Mouse (Mus musculus): ENCODE measurements around the gene Foxf1. TPM values are rescaled to one million over a fixed set of nuclear protein-coding genes. Genes with fewer than 3 reads are reported as not detected.

Gene Foxf1
- total RNA-seq, 2 experiments from 2014 or later, result not detected

DNA sequence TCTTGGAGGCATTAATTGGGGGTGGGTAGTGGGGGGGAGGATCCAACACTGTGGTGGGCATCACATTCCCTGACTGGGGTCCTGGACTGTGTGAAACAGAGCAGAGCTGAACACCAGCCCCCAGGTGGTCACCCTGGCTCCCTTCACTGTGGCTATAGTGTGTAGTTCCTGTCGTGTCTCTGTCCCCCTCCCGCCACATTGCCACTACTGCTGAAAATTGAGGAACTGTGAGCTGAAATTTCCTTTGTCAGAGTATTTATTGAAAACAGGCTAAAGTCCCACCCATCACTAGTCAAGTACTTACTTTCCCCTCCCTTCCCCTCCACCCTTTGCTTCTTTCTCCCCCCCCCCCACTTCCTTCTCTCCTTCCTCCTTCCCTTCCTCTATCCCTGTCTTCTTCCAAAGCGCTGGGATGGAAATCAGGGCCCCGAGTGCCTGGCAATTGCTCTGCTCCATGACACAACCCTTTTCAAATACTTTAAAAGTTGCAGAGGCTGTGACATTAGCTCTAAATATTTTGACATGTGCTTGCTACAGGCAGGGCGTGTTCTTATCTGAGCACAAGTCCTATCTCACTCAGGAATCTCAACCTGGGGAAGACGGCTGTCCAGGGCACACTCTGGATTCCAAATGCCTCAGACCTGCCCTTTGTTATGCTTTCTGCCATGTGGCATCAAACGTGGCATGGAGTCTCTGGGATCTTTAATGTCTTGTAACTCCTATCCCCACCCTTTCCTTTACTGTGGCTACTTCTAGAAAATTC lies 27.1 kb downstream of the Foxf1 start:
- ATAC-seq (ENCODE audit: poor library complexity, severe bottlenecking), result no peak

GRCm38 (mm10) chr8:121113261-121113660 lies 29.1 kb downstream of the Foxf1 start:
- peak; percentile 97 for ATAC-seq (ENCODE audit: poor library complexity, severe bottlenecking)

GRCm38 (mm10) chr8:121115136-121115535 lies 30.9 kb downstream of the Foxf1 start:
- ATAC-seq (ENCODE audit: poor library complexity, severe bottlenecking), result no peak

DNA sequence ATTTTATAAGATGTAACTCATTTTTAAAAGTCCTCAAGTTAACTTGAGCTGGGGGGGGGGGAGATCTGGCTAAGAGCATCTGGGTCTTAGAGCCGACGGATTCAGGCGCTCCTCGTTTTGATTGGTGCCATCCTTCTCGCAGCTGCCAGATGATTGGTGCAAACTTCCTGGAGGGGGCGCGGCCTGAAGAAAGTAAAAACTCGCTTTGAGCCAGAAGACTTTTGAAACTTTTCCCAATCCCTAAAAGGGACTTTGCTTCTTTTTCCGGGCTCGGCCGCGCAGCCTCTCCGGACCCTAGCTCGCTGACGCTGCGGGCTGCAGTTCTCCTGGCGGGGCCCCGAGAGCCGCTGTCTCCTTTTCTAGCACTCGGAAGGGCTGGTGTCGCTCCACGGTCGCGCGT lies 31.8 kb downstream of the Foxf1 start, which contains the start of gene Foxc2:
Gene Foxc2 (plus strand): TSS at position 224 of the 400 bp plus-strand sequence.
- ATAC-seq (ENCODE audit: poor library complexity, severe bottlenecking), result no peak

DNA sequence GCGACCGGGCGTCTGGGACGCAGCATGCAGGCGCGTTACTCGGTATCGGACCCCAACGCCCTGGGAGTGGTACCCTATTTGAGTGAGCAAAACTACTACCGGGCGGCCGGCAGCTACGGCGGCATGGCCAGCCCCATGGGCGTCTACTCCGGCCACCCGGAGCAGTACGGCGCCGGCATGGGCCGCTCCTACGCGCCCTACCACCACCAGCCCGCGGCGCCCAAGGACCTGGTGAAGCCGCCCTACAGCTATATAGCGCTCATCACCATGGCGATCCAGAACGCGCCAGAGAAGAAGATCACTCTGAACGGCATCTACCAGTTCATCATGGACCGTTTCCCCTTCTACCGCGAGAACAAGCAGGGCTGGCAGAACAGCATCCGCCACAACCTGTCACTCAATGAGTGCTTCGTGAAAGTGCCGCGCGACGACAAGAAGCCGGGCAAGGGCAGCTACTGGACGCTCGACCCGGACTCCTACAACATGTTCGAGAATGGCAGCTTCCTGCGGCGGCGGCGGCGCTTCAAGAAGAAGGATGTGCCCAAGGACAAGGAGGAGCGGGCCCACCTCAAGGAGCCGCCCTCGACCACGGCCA lies 32.5 kb downstream of the Foxf1 start:
- ATAC-seq (ENCODE audit: poor library complexity, severe bottlenecking), result no peak

GRCm38 (mm10) chr8:121117186-121117651 lies 33.0 kb downstream of the Foxf1 start:
- ATAC-seq (ENCODE audit: poor library complexity, severe bottlenecking), result no peak

- no peak for ATAC-seq (ENCODE audit: poor library complexity, severe bottlenecking)
Measured at GRCm38 (mm10) chr8:121117906-121118305, 33.7 kb downstream of the Foxf1 start.

- ATAC-seq (ENCODE audit: poor library complexity, severe bottlenecking), result no peak
Measured at GRCm38 (mm10) chr8:121118634-121119420, 34.6 kb downstream of the Foxf1 start.

DNA sequence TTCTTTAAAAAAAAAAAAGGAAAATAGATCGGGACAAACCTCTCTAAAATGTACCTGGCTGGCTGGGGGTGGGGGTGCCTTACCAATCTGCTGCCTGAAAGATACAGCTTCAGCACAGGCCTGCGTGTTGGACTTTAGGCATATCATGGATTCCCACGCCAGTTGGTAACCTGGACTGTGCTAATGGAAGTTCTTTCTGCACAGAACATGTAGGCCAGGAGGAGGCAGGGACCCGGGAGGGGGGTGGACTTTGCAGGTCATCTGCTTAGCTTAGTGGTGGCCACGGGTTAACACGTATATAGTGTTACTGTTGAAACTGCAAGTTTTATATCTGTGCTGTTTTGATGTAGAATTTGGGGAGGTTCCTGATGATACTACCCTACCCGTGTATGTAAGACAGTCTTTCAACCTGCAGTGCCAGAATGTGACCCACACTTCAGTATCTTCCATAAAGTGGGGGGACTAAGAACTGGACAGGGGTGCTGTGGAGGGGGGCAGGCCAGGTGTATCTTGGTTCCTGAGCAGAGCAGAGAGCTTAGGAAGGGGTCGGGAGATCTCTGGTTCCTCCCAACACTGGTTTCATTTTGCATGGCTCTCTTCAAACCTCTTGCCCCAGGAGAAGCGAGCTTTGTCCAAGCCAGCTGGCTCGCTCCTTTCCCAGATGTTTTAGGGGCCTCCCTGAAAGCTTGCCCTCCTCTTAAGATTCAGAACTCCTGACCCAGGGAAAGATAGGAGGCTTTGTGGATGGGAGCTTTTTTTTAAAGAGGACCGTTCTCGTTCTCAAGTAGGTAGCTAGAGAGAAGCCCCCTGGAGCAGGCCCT lies 35.7 kb downstream of the Foxf1 start:
- no peak for ATAC-seq (ENCODE audit: poor library complexity, severe bottlenecking)

DNA sequence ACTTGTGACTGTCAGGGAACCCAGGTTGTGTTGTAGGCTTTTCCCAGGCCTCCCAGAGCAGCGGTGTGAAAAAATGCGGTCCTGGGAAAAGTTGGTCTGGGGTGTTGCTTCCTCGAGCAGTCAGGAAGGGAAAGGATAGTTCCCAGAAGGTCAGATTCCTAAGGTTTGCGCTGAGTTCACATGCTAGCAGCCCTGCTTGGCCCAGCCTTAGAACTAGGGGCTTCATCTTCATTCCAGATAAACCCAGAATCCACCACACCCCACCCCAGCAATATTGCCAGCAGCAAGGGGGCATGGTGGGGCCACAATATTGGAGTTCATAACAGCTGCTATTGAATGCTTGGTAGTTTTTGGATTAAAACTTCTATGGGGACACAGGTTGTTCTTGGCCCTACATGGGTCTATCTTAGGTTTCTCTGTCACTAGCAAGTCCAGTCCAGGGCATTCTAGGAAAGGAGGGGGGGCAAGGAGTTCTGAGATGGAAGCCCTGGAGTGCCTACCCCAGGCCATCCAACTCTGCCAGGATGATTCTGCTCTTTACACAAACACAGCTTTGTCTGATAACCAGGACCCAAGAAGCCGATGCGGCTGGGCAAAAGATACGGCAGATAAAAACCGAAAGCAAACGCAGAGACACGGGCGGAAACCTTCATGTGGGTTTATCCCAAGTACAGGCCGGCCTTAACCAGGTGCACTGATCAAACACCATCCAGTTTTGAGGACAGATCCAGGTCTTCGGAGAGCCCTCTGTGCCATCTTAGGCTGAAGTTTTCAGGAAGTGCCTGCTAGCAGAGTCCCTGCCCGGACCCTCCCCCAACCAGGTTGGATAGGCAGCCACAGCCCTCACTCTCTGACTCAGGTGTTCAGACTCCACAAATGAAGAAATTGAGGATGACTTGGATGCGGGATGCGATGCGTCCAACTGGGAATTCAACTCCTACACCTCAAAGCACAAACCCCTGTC lies 36.6 kb downstream of the Foxf1 start:
- no peak for ATAC-seq (ENCODE audit: poor library complexity, severe bottlenecking)

DNA sequence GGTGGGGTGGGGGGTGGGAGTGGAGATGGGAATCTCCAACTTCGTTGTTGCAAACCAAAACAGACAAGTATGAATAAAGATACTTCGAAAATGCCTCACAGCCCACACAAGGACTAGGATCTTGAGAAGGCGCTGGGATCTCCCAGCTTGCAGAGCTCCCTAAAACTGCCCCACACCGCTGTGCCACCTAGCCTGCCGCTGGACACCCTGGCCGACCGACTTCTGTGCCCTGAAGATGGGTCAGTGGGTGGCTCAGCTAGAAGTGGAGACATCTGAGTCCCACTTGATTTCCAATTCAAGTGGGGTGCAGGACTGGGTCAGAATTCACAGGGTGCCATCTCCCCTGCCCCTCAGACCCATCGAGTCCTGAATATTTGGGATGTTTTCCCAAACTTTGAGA lies 37.5 kb downstream of the Foxf1 start:
- ATAC-seq (ENCODE audit: poor library complexity, severe bottlenecking), result no peak

DNA sequence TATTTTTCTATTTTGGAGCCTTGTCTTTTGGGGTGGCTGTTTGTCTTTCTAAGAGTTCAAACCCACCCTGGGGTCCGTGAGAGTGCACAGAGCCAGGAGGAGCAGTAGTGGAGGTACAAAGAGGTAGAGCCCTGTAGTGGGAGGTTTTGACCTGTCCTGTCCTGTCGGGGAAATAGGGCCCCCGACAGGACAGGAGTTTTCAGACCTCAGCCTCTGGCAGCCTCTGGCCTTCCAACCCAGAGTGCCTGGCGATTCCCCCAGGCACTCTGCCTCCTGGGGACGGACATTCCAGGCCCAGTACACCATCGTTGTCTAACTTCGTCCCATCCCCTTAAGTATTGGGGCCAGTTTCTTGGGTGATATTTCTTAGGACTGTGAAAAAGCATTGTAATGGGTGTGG lies 38.2 kb downstream of the Foxf1 start:
- no peak for ATAC-seq (ENCODE audit: poor library complexity, severe bottlenecking)

GRCm38 (mm10) chr8:121123113-121123512 lies 38.9 kb downstream of the Foxf1 start:
- ATAC-seq (ENCODE audit: poor library complexity, severe bottlenecking), result no peak

GRCm38 (mm10) chr8:121124547-121125239 lies 40.5 kb downstream of the Foxf1 start:
- no peak for ATAC-seq (ENCODE audit: poor library complexity, severe bottlenecking)

DNA sequence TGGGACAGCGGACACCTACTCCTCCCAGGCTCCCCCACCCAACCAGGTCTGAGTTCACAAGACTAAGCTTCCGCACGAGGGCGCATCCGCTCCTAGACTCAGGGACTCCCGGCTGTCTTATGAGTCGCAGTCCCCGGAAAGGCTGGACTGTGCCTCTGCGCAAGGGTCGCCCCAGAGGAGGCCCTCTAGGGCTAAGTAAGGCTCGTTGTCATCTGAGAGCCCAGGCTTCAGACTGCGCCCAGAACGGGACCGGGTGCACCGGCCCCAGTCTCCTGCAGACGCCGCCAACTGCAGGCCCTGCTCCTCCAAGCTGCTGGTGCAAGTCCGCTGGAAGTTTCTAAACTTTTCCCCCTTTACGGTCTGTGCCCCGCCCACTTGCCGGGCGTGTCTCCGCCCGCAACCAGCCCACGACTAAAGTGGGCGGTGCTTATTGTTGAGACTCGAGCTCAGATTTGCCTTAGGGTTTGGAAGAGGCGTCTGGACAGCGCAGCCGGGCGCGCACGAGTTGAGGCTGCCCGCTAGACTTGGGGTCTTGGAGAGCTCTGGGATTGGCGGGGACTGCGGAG lies 41.2 kb downstream of the Foxf1 start:
- ATAC-seq (ENCODE audit: poor library complexity, severe bottlenecking), result peak; percentile 43; the same call in 1 of the 2 replicates

DNA sequence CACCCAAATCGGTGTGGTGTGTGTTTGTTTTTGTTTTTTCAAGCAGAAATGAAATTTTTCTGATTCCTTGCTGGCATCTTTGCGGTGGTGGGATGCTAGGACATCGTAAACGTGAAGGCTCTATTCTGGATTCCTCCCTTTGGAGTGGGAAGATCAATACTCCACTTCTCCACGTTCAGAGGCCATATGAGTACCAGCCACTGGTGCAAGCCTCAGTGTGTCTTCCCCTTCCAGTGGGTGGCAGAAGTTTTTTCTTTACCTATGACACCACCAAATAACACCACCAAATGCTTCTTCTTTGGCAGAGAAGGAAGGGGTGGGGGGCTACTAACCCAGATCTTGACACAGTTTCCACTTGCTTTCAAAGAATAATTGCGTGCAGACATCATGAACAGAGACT lies 42.0 kb downstream of the Foxf1 start:
- no peak for ATAC-seq (ENCODE audit: poor library complexity, severe bottlenecking)

DNA sequence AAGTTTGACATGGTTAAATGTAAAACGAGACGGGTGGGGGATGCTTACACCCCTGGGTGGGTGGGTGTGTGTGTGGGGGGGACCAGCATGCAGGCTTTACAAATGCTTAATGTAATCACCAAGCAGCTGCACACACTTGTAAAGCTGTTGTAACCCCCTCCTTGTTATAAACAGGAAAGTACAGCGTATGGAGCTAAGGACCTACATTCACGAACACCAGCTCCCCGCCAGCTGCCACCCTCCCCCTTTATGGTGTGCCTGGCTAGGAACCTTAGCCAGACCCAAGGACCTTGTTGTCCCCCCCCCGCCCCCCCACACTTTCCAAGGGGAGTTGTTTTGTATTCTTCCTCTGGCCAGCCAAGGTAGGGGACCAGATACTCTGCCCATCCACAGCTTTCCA lies 42.5 kb downstream of the Foxf1 start:
- no peak for ATAC-seq (ENCODE audit: poor library complexity, severe bottlenecking)

- ATAC-seq (ENCODE audit: poor library complexity, severe bottlenecking), result no peak
Measured at GRCm38 (mm10) chr8:121127291-121127701, 43.1 kb downstream of the Foxf1 start.
